Mouse (Mus musculus): ENCODE data around the gene Lurap1l. TPM values are rescaled to one million over a fixed set of nuclear protein-coding genes. Genes with fewer than 3 reads are reported as not detected.

Gene Lurap1l
- polyA plus RNA-seq, 1 experiment = 43.1 TPM

DNA sequence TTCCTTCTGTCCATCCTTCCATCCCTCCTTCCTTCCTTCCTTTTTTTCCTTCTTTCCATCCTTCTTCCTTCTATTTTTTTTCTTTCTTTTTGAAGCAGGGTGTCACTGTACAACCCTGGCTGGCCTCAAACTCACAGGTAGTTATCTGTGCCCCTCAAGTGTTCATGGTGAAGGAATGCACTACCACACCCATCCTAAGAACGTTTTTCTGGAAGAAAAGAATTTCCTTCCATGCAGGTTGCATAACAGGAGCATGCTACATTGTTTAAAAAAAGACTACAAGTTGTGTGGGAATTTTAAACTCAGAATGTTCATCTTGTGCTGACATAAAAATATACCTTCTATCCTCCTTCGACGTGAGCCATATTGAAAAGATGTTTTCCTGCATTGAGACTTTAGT, 7.4 kb downstream of the Lurap1l start:
- H3K27me3 ChIP-seq (ENCODE audit: control insufficient read depth, insufficient read depth, low read length) = no peaks in the 10 kb centered on the region
- TF ChIP-seq CTCF (IDR thresholded peaks at IDR 0.05; ENCODE audit: extremely low read depth, insufficient read length, insufficient replicate concordance, low read depth, low read length) = no peak
- no peak for TF ChIP-seq POLR2A (IDR thresholded peaks at IDR 0.05; ENCODE audit: low read depth, low read length)
- 64% methylated on average over 3 of the region's 3 CpGs for WGBS
- H3K4me1 ChIP-seq (ENCODE audit: control insufficient read depth, insufficient read depth, insufficient read length, low read length) = peaks cover 15% of the 10 kb centered on the region; the same call in 1 of the 2 replicates
- no peak overlapping the region for H3K4me3 ChIP-seq (ENCODE audit: low read depth, low read length)
- no peaks in the 10 kb centered on the region for H3K36me3 ChIP-seq (ENCODE audit: control insufficient read depth, insufficient read depth, low read length)
- no peak overlapping the region for H3K27ac ChIP-seq (ENCODE audit: insufficient read depth, low read depth, low read length)

DNA sequence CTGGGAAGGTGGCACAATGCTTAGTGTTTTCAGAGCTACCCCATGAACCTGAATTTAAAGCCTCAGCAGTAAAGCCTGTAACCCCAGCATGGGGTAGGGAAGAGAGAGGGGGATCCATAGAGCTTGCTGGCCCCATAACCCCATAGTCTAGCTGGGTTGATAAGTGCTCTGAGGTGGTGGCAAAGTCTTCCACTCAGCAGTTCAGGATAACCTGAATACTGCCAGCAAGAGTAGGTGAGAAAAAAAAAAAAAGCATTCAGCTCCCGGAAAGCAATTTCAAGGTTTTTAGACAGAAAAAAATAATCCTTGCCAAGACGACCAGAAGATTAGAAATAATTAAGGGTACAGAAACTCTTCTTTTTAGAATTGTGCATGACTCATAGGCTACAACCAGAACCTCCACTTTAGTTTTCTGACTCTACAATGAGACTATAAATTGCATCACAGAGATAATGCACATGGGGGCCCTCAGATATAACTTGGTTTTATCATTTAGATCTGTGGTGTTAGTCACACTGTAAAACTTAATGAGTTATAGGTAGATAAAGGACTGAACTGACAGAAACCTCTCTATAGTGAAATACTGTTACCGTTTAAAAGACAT, 8.2 kb downstream of the Lurap1l start:
- H3K36me3 ChIP-seq (ENCODE audit: control insufficient read depth, insufficient read depth, low read length) = no peaks in the 10 kb centered on the region
- WGBS = 19% methylated on average over 3 of the region's 3 CpGs
- no peaks in the 10 kb centered on the region for H3K27me3 ChIP-seq (ENCODE audit: control insufficient read depth, insufficient read depth, low read length)
- H3K4me3 ChIP-seq (ENCODE audit: low read depth, low read length) = no peak overlapping the region
- TF ChIP-seq CTCF (IDR thresholded peaks at IDR 0.05; ENCODE audit: extremely low read depth, insufficient read length, insufficient replicate concordance, low read depth, low read length) = no peak
- TF ChIP-seq POLR2A (IDR thresholded peaks at IDR 0.05; ENCODE audit: low read depth, low read length) = no peak
- H3K4me1 ChIP-seq (ENCODE audit: control insufficient read depth, insufficient read depth, insufficient read length, low read length) = peaks cover 15% of the 10 kb centered on the region; the same call in 1 of the 2 replicates
- no peak overlapping the region for H3K27ac ChIP-seq (ENCODE audit: insufficient read depth, low read depth, low read length)

DNA sequence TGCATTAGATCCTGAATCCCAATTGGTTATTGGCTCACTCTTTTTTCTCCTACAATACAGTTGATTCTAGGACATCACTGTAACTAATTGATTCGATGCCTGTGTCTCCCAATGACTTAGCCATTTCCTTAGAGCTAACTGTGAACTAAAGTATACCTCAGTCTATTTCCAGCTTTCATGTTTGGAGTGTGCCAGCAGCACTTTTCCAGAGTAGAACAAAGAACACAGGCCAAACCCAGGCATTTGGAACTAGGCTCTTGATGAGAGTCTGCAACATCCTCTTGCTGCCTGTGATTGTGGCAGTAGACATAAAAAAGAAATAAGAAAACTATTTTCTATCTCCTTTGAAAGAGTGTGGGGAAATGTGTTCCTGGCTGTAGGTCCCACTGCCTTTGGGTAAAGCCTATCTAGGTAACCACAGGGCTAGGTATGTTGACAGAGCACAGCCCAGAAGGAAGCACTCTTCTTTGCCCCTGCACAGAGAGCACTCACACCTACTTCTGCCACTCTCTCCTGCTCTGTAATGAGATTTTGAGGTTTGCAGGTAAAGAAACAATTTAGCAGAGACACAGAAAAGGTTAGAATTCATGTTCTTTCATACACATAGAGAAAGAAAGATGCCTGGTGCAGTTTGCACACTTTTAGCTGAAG, 8.9 kb downstream of the Lurap1l start:
- H3K27me3 ChIP-seq (ENCODE audit: control insufficient read depth, insufficient read depth, low read length) = no peaks in the 10 kb centered on the region
- 43% methylated on average over 1 of the region's 1 CpGs for WGBS
- no peak overlapping the region for H3K4me3 ChIP-seq (ENCODE audit: low read depth, low read length)
- H3K36me3 ChIP-seq (ENCODE audit: control insufficient read depth, insufficient read depth, low read length) = no peaks in the 10 kb centered on the region
- TF ChIP-seq POLR2A (IDR thresholded peaks at IDR 0.05; ENCODE audit: low read depth, low read length) = no peak
- no peak for TF ChIP-seq CTCF (IDR thresholded peaks at IDR 0.05; ENCODE audit: extremely low read depth, insufficient read length, insufficient replicate concordance, low read depth, low read length)
- peaks cover 10% of the 10 kb centered on the region; the same call in 1 of the 2 replicates for H3K4me1 ChIP-seq (ENCODE audit: control insufficient read depth, insufficient read depth, insufficient read length, low read length)
- no peak overlapping the region for H3K27ac ChIP-seq (ENCODE audit: insufficient read depth, low read depth, low read length)

DNA sequence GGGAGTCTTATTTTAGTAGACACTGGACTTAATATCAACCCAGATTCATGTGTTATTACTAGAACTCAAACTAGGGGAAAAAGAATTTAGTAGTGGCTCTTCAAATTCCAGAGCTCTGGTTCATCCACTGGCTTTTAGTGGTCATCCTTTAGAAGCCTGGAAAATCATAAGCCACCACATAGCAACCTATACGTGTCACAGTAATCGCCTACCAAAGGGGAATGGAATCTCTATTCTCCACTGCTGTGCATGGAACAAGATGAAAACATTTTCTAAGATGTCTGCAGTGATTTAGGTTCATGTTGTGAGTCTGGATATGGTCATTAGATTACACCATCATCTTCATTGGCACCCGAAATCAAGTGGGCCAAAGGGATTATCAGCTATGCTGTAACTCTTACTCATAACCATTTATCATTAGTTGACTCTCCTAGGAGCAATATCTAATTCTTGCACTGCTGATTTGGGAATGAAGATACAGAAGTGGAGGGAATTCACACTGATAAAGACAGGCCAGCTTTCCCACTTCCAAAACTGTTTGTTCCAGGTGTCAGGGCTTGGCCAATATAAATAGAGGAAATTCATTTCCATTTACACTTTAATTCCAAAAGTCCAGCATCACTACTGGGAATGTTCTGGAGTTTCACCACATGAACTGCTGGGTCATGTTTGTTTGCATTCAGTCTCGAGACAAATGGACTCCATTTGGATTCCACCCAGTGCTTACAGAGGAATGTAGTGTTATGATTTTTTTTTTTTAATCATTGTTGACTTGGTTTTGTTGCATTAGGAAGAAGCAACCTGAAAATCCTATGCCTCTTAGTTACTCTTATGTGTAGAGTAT, 11.4 kb downstream of the Lurap1l start:
- no peak overlapping the region for H3K27ac ChIP-seq (ENCODE audit: insufficient read depth, low read depth, low read length)
- no peak overlapping the region for H3K4me3 ChIP-seq (ENCODE audit: low read depth, low read length)
- no peak for TF ChIP-seq CTCF (IDR thresholded peaks at IDR 0.05; ENCODE audit: extremely low read depth, insufficient read length, insufficient replicate concordance, low read depth, low read length)
- no peak for TF ChIP-seq POLR2A (IDR thresholded peaks at IDR 0.05; ENCODE audit: low read depth, low read length)
- WGBS = 64% methylated on average over 4 of the region's 4 CpGs
- H3K36me3 ChIP-seq (ENCODE audit: control insufficient read depth, insufficient read depth, low read length) = no peaks in the 10 kb centered on the region
- no peaks in the 10 kb centered on the region for H3K27me3 ChIP-seq (ENCODE audit: control insufficient read depth, insufficient read depth, low read length)
- peaks cover 7% of the 10 kb centered on the region; the same call in 1 of the 2 replicates for H3K4me1 ChIP-seq (ENCODE audit: control insufficient read depth, insufficient read depth, insufficient read length, low read length)

DNA sequence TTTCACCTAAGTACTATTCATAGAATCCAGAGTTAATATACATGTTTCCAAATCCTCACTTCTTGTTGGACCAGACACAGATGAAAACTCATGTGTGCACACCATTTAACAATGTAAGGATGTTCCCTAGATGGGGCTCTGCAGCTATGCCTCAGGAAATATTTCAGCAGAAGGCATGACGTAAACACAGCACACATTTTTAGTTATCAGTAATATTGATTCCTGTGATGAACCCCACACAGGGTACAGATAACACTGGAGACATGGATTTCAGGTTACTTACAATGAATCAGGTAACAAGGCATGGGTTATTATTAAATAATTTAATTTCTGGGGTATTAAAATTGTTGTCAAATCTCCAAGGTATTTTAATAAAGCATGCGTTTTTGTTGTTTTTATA, 12.2 kb downstream of the Lurap1l start:
- TF ChIP-seq CTCF (IDR thresholded peaks at IDR 0.05; ENCODE audit: extremely low read depth, insufficient read length, insufficient replicate concordance, low read depth, low read length) = no peak
- no peak for TF ChIP-seq POLR2A (IDR thresholded peaks at IDR 0.05; ENCODE audit: low read depth, low read length)
- Histone ChIP-seq H3K27me3 (ENCODE audit: control insufficient read depth, insufficient read depth, low read length) (no peaks in the 10 kb centered on the region), H3K4me1 (ENCODE audit: control insufficient read depth, insufficient read depth, insufficient read length, low read length) (peaks cover 5% of the 10 kb centered on the region; the same call in 1 of the 2 replicates), H3K27ac (ENCODE audit: insufficient read depth, low read depth, low read length) (no peak overlapping the region), H3K4me3 (ENCODE audit: low read depth, low read length) (no peak overlapping the region), H3K36me3 (ENCODE audit: control insufficient read depth, insufficient read depth, low read length) (no peaks in the 10 kb centered on the region)
- WGBS = 68% methylated on average over 2 of the region's 2 CpGs

DNA sequence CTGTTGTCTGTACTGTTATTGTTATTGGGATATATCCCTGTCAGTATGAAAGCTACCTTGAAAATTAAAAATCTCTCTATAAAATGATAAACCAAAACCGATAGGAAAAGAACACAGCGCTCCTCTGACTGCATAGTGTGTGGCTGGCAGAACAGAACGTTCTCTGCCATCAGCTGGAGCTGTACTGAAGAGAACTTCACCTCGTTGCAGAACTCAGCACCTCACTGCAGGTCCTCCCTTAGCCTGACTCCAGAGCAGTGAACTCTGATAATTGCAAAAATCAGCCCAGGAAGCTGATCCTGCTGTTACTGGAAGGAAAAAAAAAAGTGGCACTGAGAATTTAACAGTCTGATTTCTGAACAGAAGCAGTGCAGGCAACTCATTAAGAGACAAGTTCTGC, 14.4 kb downstream of the Lurap1l start:
- 56% methylated on average over 4 of the region's 4 CpGs for WGBS
- TF ChIP-seq CTCF (IDR thresholded peaks at IDR 0.05; ENCODE audit: extremely low read depth, insufficient read length, insufficient replicate concordance, low read depth, low read length) = no peak
- H3K27ac ChIP-seq (ENCODE audit: insufficient read depth, low read depth, low read length) = no peak overlapping the region
- no peak overlapping the region for H3K4me3 ChIP-seq (ENCODE audit: low read depth, low read length)
- H3K36me3 ChIP-seq (ENCODE audit: control insufficient read depth, insufficient read depth, low read length) = no peaks in the 10 kb centered on the region
- H3K4me1 ChIP-seq (ENCODE audit: control insufficient read depth, insufficient read depth, insufficient read length, low read length) = no peaks in the 10 kb centered on the region
- no peaks in the 10 kb centered on the region for H3K27me3 ChIP-seq (ENCODE audit: control insufficient read depth, insufficient read depth, low read length)

Data from small intestine, adult 2 months (tissue).